Mouse (Mus musculus): ENCODE results near the gene Smarca5. TPM values are rescaled to one million over a fixed set of nuclear protein-coding genes. Genes with fewer than 3 reads are reported as not detected.
A peak's percentile ranks its signal among the peaks of the same experiment; 100 is the strongest.

The Smarca5 gene
- total RNA-seq (2014; fragmentation: Nextera tagmentation) (83.6 and 94.2 TPM in 2 replicates), total RNA-seq (2017) (187 and 226 TPM in 2 replicates)

DNA sequence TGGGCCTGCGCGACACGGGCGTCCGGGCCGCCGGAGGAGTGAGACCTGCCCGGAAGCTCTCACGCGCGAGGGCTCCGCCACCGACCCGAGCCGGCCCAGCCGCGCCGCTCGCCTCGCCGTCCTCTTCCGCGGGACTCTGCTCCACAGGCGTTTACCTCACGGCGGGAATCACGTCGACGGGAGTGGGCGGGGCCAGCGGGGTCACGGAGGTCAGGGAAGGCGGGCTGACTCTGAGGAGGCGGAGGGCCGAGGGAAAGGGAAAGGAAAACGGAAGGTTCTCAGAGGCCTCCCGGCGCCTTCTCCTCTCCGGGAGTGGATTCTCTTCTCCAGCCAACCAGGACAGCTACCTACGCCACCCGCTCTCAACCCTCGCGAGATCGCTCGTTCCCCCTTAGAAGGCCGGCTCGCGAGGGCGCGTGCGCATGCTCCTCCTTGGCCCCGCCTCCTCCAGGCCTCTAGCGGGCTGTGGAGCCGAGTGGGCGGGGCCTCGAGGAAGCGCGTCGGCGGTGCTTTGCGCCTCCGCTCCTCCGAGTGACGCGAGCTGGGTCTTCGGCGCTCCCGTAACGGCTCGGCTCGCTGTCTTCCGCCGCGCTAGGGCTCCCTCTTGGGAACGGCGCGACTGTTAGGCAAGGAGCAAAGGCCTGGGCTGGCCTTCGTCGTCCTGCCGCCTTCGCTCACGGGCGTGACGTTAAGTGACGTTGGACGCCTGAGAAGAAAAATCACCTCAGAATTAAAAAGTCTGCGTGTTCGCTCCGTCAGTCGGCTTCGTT lies at the start of gene Smarca5:
TSS of gene Smarca5 (minus strand) at position 343 of the 770 bp plus-strand sequence.
- ATAC-seq (replicated peaks; ENCODE audit: poor library complexity, severe bottlenecking), result peak; percentile 94

DNA sequence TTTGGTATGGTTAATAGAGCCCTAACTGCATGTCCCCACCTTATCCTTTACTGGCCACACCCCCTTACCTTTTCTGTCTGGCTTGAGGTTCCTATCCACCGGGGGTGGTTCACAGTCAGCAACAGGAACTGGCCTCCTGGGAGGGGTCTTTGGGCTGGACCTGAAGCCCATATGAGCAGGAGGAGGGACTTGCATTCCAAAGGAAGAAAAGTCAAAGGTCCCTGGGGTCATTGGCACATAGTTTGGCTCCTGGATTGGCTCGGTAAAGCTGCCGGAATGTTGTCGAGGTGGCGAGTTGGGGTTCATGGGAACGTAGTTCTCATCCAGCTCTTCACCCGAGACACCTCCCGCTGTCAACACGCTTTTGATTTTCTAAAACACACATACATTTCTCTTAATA lies 45.3 kb upstream of the Smarca5 start:
- ATAC-seq (replicated peaks; ENCODE audit: poor library complexity, severe bottlenecking), result no peak

- no peak for ATAC-seq (replicated peaks; ENCODE audit: poor library complexity, severe bottlenecking)
Measured at GRCm38 (mm10) chr8:80783271-80783670, 44.0 kb upstream of the Smarca5 start.

DNA sequence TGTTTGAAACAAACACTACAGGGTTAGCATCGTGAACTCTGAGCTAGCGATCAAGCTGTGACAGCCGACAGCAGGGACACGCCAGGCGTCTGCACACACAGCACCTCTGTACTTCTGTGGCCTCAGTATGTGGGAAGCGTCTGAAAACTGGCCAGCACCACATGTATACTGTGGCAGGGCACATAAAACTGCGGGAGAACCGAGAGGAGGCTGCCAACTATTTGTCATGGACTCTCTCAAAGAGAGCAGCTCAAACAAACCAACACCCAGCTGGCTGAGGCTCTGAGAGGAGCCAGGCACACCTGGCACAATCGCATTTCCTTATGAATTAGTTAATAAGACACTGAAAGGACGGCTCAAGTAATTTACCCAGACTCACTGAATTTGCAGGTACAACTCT lies 42.0 kb upstream of the Smarca5 start:
- ATAC-seq (replicated peaks; ENCODE audit: poor library complexity, severe bottlenecking), result no peak

- ATAC-seq (replicated peaks; ENCODE audit: poor library complexity, severe bottlenecking), result no peak
Measured at GRCm38 (mm10) chr8:80780271-80780670, 41.0 kb upstream of the Smarca5 start.

DNA sequence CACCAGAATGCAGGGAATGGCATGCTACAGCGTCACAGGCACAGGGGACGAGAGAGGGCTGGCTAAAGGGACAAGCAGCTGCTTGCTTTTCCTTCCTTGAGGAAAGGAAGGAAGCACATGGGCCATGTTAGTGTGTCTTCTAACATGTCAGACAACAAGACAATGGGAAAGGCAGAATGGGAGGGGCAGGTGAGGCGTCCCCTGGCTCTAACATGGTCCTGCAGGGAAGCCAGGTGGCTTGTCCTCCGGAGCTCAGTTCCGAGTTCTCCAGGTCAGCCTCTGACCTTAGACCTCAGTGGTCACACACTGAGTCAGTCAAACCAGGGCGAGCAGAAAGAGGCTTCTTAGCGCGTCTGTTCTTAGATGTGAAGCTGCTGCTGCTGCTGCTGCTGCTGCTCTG lies 37.1 kb upstream of the Smarca5 start:
- ATAC-seq (replicated peaks; ENCODE audit: poor library complexity, severe bottlenecking), result no peak

DNA sequence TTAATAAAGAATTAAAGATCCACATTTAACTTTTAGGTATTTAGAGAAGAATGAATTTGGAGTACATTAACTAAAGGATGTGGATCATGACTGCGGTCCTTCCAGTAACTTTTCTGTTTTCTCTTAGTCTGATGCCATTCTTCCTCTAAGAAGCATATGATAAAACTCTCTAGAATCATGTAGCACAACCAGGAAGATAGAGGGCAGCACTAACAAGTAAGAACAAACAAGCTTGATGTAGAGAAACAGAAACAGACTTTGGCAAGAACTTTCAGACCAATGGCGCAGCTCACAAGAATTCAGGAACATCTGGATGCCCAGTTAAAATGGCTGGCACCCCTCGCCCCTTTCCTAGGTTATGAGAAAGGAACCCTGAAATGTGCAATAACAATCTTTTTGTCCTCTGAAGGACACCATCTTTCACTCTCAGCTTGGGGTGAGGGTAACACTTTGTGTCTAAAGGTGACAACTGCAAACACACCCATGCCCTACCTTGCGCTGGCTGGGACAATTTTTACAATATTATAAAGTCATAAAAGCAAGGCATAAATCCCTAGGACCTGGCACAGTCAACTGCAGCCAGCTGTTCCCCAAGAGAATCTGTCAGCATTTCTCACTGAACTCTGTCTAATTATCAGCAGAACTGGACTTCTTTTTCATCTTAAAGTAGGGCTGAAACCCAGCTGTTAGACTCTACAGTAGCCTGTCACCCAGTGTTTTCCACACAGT lies 33.6 kb upstream of the Smarca5 start:
- peak; percentile 72 for ATAC-seq (replicated peaks; ENCODE audit: poor library complexity, severe bottlenecking)

DNA sequence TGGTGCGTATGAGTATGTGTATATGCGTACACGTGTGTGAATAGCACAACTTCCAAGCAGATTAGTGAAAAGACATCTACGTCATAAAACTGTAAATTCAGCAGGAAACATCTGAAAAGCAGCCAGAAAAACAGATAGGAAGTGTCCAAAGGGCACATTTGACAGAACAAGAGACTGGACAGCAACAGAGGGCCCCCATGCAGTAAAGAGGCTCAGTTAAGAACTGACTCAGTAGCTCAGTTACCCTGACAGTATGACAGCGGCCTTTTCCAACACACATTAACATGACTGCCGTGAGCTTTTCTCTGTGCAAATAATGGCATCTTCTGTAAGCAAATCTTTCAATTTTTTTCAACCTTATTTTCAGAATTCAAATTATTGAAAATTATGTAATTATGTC lies 29.2 kb upstream of the Smarca5 start:
- no peak for ATAC-seq (replicated peaks; ENCODE audit: poor library complexity, severe bottlenecking)

- ATAC-seq (replicated peaks; ENCODE audit: poor library complexity, severe bottlenecking), result peak; percentile 91
Measured at GRCm38 (mm10) chr8:80753017-80753715, 13.9 kb upstream of the Smarca5 start.

DNA sequence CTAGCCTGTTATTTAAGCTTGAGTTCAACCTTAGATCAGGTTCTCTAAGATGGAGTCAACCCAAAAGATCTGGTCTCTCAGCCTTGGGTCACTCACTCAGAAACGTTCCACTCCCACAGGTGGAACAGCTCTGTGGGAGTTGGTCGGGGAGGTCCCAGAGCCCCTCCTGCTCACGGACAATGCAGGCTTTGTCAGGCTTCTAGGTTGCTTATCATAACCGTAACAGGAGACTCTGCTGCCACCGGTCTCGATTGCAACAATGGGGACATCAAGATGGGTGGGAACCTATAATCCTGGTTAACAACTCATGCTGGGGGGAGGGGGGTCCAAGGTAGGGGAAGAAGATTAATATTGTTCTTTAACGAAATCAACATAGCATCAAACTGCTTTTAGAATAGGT lies 13.1 kb upstream of the Smarca5 start:
- no peak for ATAC-seq (replicated peaks; ENCODE audit: poor library complexity, severe bottlenecking)

DNA sequence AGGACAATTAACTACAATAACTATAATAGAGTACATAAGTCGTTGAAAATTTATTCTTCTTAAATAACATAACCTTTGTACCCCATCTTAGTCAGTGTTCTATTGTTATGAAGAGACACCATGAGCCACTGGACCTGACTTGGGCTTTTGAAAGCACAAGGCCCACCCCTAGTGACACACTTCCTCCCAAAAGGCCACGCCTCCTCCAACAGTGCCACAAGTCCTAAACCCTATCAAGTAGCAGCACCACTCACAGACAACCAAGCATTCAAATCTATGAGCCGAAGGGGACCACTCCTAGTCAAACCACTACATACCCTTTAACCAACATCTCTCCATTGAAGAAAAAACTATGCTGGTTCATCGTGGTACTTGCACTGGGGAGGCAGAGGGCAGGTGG lies 9.8 kb upstream of the Smarca5 start:
- no peak for ATAC-seq (replicated peaks; ENCODE audit: poor library complexity, severe bottlenecking)

DNA sequence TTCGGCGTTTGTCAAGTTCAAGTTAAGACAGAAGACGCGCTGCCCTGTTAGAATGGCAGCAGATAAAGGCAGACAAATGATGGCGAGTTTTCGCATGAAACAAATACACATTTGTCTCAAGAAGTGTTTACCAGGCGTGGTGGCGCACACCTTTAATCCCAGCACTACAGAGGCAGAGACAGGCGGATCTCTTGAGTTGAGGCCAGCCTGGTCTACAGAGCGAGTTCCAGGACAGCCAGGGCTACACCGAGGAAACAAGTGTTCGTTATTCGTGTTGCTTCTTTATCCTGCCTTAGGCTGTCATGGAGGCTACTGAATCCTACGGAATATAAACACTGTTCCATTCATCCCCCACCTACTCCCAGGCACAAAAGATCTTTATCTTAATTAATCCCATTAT lies 635 bp upstream of the Smarca5 start:
- ATAC-seq (replicated peaks; ENCODE audit: poor library complexity, severe bottlenecking), result no peak

DNA sequence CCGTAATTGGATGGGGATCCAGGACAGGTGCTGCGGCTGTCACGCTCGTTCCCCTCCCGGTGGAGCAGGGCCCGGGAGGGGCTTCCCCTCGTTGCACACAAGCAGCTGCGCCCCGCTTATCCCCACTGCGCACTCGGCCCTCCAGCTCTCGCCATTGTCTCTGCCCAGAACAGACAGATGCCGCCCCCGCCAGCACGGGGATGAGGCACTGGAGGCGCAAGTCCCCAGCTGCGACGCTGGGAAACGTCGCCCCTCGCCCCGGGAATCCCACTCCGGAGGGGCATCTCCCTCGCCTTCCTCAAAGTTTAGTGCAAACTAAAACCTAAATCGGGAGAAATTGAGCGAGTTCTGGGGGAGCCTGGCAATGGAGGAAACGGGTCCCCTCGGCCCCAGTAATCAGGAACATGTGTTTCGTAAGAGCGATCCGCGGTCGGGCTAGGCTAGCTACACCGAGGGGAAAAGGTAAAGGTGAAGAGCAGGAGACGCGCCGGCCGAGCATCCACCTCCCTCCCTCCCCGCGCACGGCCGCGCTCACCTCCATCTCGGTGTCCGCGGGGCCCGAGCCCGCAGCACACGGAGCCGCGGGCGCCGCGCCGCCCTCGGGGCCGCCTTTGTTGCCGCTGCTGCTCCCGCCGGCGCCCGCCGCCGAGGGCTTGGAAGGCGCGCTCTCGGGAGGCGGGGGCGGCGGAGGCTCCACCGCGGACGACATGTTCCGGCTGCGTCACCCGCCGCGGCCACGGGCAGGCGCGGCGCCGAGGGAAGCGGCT lies 726 bp downstream of the Smarca5 start:
- ATAC-seq (replicated peaks; ENCODE audit: poor library complexity, severe bottlenecking), result peak; percentile 65

DNA sequence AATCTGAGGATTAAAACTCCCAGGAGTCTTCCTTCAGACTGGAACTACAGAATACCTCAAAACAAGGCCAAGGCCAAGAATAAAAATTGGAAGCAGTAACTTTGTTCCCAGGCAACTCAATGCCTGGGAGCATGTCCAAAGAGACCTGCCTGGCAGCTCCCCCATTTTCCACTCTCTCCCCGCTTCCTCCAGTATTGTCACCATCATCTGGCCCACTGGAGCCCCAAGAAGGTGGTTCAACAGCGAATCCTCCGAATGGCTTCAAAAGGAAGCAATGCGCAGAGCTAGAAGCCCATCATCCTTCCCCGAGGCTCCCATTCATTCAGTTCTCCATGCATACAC lies 1.3 kb downstream of the Smarca5 start:
- no peak for ATAC-seq (replicated peaks; ENCODE audit: poor library complexity, severe bottlenecking)

- no peak for ATAC-seq (replicated peaks; ENCODE audit: poor library complexity, severe bottlenecking)
Measured at GRCm38 (mm10) chr8:80732326-80732725, 7.0 kb downstream of the Smarca5 start.

DNA sequence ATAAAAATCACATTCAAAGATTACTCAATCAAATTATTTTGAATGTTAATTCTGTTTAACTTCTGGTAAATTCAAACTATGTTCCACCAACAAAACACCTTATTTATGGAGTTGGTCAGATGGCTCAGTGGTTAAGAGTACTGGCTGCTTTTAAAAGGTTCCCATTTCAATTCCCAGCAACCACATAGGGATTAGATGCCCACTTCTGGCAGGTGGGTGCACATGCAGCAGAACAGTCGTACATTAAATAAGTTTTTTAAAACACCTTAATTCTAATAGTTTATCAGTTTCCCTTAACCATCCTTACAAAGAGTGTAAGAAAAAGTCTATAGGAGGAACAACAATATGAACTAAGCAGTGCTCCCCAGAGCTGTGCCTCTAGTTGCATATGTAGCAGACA lies 24.8 kb downstream of the Smarca5 start:
- ATAC-seq (replicated peaks; ENCODE audit: poor library complexity, severe bottlenecking), result no peak

GRCm38 (mm10) chr8:80710670-80711400 lies 28.5 kb downstream of the Smarca5 start:
- no peak for ATAC-seq (replicated peaks; ENCODE audit: poor library complexity, severe bottlenecking)

DNA sequence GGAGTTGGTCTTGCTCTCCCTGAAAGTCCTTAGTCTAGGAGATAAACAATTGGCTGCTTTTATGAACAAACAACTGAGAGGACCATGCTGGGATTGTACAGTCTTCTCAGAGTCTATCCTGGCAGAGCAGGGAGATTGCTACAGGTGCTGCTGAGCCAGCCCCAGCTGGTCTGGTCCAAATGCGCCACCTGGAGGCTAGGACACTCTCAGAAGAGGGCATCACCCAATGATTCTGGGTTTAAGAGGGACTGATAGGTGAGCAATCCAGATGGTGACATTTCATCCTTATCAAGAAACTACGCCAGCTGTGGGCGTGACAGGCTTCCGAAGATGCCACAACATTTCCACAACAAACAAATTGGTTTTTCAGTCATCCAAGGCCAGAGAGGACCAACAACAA lies 51.2 kb downstream of the Smarca5 start:
- peak; percentile 46; the same call in 1 of the 2 replicates for ATAC-seq (replicated peaks; ENCODE audit: poor library complexity, severe bottlenecking)

GRCm38 (mm10) chr8:80683756-80684335 lies 55.5 kb downstream of the Smarca5 start:
- ATAC-seq (replicated peaks; ENCODE audit: poor library complexity, severe bottlenecking), result no peak
